Mouse (Mus musculus) stomach, embryonic 15.5 days (tissue): ENCODE results near the gene Scn1b. TPM values are rescaled to one million over a fixed set of nuclear protein-coding genes. Genes with fewer than 3 reads are reported as not detected.
A peak's percentile ranks its signal among the peaks of the same experiment; 100 is the strongest.

Source experiments
- ATAC-seq: fragments of 200-750 bp; cut with Nextera tagmentation; 2 replicates; pipeline ENCODE4 v1.8.0; 2017; ENCODE audit warnings: low read depth, moderate number of reproducible peaks, moderate TSS enrichment; ENCODE audit not compliant: insufficient read depth, low FRiP score
- H3K27ac ChIP-seq: fragments of 300-500 bp; sonication (generic); 2 replicates; pipeline ENCODE4 v1.5.1; 2015; ENCODE audit warnings: mild to moderate bottlenecking, inconsistent platforms
- H3K27me3 ChIP-seq: fragments of 300-500 bp; sonication (generic); replicated peaks from 2 replicates; pipeline ENCODE4 v1.6.1; 2015; ENCODE audit warnings: inconsistent platforms
- H3K36me3 ChIP-seq: fragments of 300-500 bp; sonication (generic); 2 replicates; pipeline ENCODE4 v1.6.1; 2015; ENCODE audit warnings: inconsistent platforms
- H3K4me1 ChIP-seq: fragments of 300-500 bp; sonication (generic); 2 replicates; pipeline ENCODE4 v1.6.1; 2015; ENCODE audit warnings: inconsistent platforms
- H3K4me2 ChIP-seq: fragments of 300-500 bp; sonication (generic); 2 replicates; pipeline ENCODE4 v1.6.1; 2015; ENCODE audit warnings: mild to moderate bottlenecking, inconsistent platforms
- H3K4me3 ChIP-seq: fragments of 300-500 bp; sonication (generic); replicated peaks from 2 replicates; pipeline ENCODE4 v1.5.1; 2015; ENCODE audit warnings: inconsistent platforms
- H3K9ac ChIP-seq: fragments of 300-500 bp; sonication (generic); 2 replicates; pipeline ENCODE4 v1.6.1; 2015; ENCODE audit warnings: inconsistent platforms
- H3K9me3 ChIP-seq: fragments of 300-500 bp; sonication (generic); 2 replicates; pipeline ENCODE4 v1.6.1; 2016; ENCODE audit warnings: inconsistent platforms
- WGBS: fragments of 180-500 bp; shearing (Covaris S2); methylation state at CpG from one replicate; pipeline ENCODE4 v1.1.7; 2015; 5-methylcytosine and 5-hydroxymethylcytosine counted together
- polyA plus RNA-seq: library from polyadenylated mRNA; unstranded; fragments of >200 nt; fragmentation: Nextera tagmentation; extraction: Ambion mirVana; gene quantifications from 2 replicates; pipeline ENCODE4 v1.2.1, GENCODE M21; 2015

Gene Scn1b
- polyA plus RNA-seq, 1 experiment from 2014 or later, result 2.9 TPM

DNA sequence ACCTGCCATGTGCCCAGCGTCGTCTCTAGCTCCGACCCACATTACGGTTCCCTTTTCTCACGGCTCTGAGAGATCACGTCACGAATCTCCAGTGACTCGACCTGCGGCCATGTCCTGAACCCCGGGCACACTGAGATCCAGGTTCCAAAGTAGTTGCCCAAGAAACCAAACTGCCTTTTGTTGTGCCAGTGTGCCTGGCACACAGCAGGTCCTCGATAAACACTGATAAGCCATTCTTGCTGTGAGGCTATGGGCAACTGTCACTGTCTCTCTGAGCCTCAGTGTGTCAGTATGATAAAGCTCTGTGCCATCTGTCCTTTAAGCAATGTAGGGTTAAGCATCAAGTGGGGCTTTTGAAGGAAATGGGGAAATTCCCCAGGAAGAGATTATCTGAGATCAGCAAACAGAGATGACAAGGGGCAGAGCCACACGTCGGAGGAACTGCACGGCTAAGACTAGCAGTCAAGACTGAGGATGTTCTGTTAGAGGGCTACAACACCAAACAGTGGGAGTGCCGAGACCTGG is 15.9 kb downstream of the Scn1b start:
- H3K4me3 ChIP-seq, result no peak overlapping the region
- 74% methylated on average over 15 of the region's 15 CpGs for WGBS
- no peak overlapping the region for H3K27ac ChIP-seq
- H3K36me3 ChIP-seq, result no peaks in the 10 kb centered on the region
- no peaks in the 10 kb centered on the region for H3K27me3 ChIP-seq
- H3K9ac ChIP-seq, result no peak overlapping the region
- H3K4me1 ChIP-seq, result peaks cover 16% of the 10 kb centered on the region
- no peak overlapping the region for H3K4me2 ChIP-seq
- no peaks in the 10 kb centered on the region for H3K9me3 ChIP-seq
- ATAC-seq, result no peak

- 80% methylated on average over 5 of the region's 5 CpGs for WGBS
- no peak overlapping the region for H3K4me3 ChIP-seq
- H3K27ac ChIP-seq, result no peak overlapping the region
- no peaks in the 10 kb centered on the region for H3K9me3 ChIP-seq
- H3K4me2 ChIP-seq, result no peak overlapping the region
- ATAC-seq, result no peak
- H3K9ac ChIP-seq, result no peak overlapping the region
- H3K27me3 ChIP-seq, result no peaks in the 10 kb centered on the region
- H3K4me1 ChIP-seq, result peaks cover 6% of the 10 kb centered on the region; the same call in 1 of the 2 replicates
- H3K36me3 ChIP-seq, result no peaks in the 10 kb centered on the region
These were observed 17.0 kb downstream of the Scn1b start for GRCm38 (mm10) chr7:31109796-31110195.

- Histone ChIP-seq H3K27me3 (no peaks in the 10 kb centered on the region), H3K4me1 (peaks cover 4% of the 10 kb centered on the region; the same call in 1 of the 2 replicates), H3K4me3 (no peak overlapping the region), H3K9ac (no peak overlapping the region), H3K36me3 (no peaks in the 10 kb centered on the region), H3K27ac (no peak overlapping the region), H3K9me3 (no peaks in the 10 kb centered on the region), H3K4me2 (no peak overlapping the region)
- no peak for ATAC-seq
- 39% methylated on average over 7 of the region's 7 CpGs for WGBS
These were observed 17.7 kb downstream of the Scn1b start for GRCm38 (mm10) chr7:31109091-31109490.

- no peaks in the 10 kb centered on the region for H3K27me3 ChIP-seq
- no peaks in the 10 kb centered on the region for H3K36me3 ChIP-seq
- no peaks in the 10 kb centered on the region for H3K9me3 ChIP-seq
- H3K27ac ChIP-seq, result no peak overlapping the region
- no peak overlapping the region for H3K4me3 ChIP-seq
- no peak overlapping the region for H3K9ac ChIP-seq
- ATAC-seq, result no peak
- H3K4me1 ChIP-seq, result peaks cover 4% of the 10 kb centered on the region; the same call in 1 of the 2 replicates
- H3K4me2 ChIP-seq, result no peak overlapping the region
- WGBS, result 81% methylated on average over 11 of the region's 11 CpGs
These were observed 19.0 kb downstream of the Scn1b start for GRCm38 (mm10) chr7:31107781-31108180.

- no peaks in the 10 kb centered on the region for H3K9me3 ChIP-seq
- H3K4me2 ChIP-seq, result no peak overlapping the region
- H3K27me3 ChIP-seq, result no peaks in the 10 kb centered on the region
- no peak for ATAC-seq
- H3K9ac ChIP-seq, result no peak overlapping the region
- 48% methylated on average over 3 of the region's 3 CpGs for WGBS
- H3K4me3 ChIP-seq, result no peak overlapping the region
- no peak overlapping the region for H3K27ac ChIP-seq
- no peaks in the 10 kb centered on the region for H3K4me1 ChIP-seq
- H3K36me3 ChIP-seq, result no peaks in the 10 kb centered on the region
These were observed 20.6 kb downstream of the Scn1b start for GRCm38 (mm10) chr7:31106166-31106565.

- H3K4me2 ChIP-seq, result no peak overlapping the region
- no peak for ATAC-seq
These were observed 21.6 kb downstream of the Scn1b start for GRCm38 (mm10) chr7:31105061-31105768.

DNA sequence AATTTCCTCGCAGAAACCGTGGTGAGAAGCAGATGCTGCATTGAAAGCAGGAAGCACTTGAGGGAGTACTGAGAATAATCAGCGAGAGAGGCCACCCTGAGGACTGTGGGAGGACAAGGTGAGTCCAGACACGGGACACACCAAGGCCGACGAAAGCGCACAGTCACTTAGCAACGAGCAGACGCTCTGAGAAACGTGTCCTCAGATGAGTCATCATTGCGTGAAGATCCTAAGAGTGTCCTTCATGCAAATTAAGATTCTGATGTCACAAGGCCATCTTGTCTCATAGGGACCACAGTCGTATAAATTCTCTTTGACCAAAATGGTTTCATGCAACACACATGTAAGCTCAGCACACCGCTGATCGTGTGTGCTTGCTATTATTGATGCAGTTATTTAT is 26.0 kb downstream of the Scn1b start:
- 80% methylated on average over 14 of the region's 14 CpGs for WGBS
- no peak overlapping the region for H3K4me2 ChIP-seq
- no peaks in the 10 kb centered on the region for H3K9me3 ChIP-seq
- H3K4me1 ChIP-seq, result no peaks in the 10 kb centered on the region
- no peak overlapping the region for H3K4me3 ChIP-seq
- no peak overlapping the region for H3K27ac ChIP-seq
- no peak for ATAC-seq
- H3K9ac ChIP-seq, result no peak overlapping the region
- no peaks in the 10 kb centered on the region for H3K27me3 ChIP-seq
- no peaks in the 10 kb centered on the region for H3K36me3 ChIP-seq

More at GRCm38 (mm10) chr7:31105061-31105768, 21.6 kb downstream of the Scn1b start:
- Histone ChIP-seq H3K27me3 (no peaks in the 10 kb centered on the region), H3K27ac (no peak overlapping the region), H3K9ac (no peak overlapping the region), H3K4me3 (no peak overlapping the region), H3K36me3 (no peaks in the 10 kb centered on the region), H3K4me1 (no peaks in the 10 kb centered on the region), H3K9me3 (no peaks in the 10 kb centered on the region)
- 52% methylated on average over 15 of the region's 15 CpGs for WGBS

GRCm38 (mm10) chr7:31099612-31099982 is 27.2 kb downstream of the Scn1b start:
- 86% methylated on average over 6 of the region's 6 CpGs for WGBS
- Histone ChIP-seq H3K9me3 (no peaks in the 10 kb centered on the region), H3K27me3 (no peaks in the 10 kb centered on the region), H3K4me3 (no peak overlapping the region), H3K9ac (no peak overlapping the region), H3K4me2 (no peak overlapping the region), H3K4me1 (0 out of 2 replicates have a peak, but pooled peaks cover 4% of the 10 kb centered on the region), H3K36me3 (no peaks in the 10 kb centered on the region), H3K27ac (no peak overlapping the region)
- ATAC-seq, result no peak

GRCm38 (mm10) chr7:31098697-31099611 is 27.8 kb downstream of the Scn1b start:
- H3K4me2 ChIP-seq, result no peak overlapping the region
- no peak overlapping the region for H3K27ac ChIP-seq
- no peaks in the 10 kb centered on the region for H3K27me3 ChIP-seq
- no peaks in the 10 kb centered on the region for H3K36me3 ChIP-seq
- no peak overlapping the region for H3K4me3 ChIP-seq
- WGBS, result 77% methylated on average over 22 of the region's 22 CpGs
- H3K4me1 ChIP-seq, result 0 out of 2 replicates have a peak, but pooled peaks cover 4% of the 10 kb centered on the region
- no peaks in the 10 kb centered on the region for H3K9me3 ChIP-seq
- H3K9ac ChIP-seq, result no peak overlapping the region
- ATAC-seq, result no peak

DNA sequence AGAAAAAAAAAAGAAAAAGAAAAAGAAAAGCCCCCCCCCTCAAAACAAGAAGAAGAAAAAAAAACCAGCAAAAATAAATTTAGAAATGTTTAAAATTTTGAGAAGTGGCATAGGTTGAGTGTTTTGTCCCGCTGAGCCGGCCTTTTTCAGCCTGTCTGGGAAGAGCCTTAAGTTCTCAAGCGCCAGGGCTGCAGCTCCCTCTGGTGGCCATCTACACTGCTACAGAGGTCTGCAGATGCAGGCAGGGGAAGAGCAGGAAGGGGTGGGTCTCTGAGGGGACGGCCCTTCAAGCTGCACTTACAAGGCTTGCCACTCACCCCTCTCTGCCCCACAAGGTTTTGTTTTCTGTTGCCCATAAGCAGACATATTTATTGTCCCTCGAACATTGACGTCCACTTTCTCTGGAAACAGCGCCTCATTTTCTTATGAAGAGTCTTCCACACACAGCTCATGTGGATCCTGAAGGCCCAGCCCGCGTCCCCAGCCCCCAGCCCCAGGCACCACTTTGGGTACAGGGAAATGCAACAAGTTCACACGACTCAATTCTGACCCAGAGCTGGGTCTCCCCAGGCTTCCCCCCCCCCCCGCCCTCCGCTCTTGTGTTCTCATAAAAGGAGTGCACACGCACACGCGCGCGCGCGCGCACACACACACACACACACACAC is 29.1 kb downstream of the Scn1b start:
- 37% methylated on average over 18 of the region's 20 CpGs for WGBS
- Histone ChIP-seq H3K9me3 (no peaks in the 10 kb centered on the region), H3K27me3 (no peaks in the 10 kb centered on the region), H3K4me3 (peak overlapping the region; percentile 15), H3K4me1 (0 out of 2 replicates have a peak, but pooled peaks cover 4% of the 10 kb centered on the region), H3K36me3 (no peaks in the 10 kb centered on the region), H3K27ac (no peak overlapping the region), H3K9ac (no peak overlapping the region), H3K4me2 (peak overlapping the region; percentile 42)
- ATAC-seq, result peak; percentile 89

GRCm38 (mm10) chr7:31096892-31097564 is 29.8 kb downstream of the Scn1b start:
- ATAC-seq, result no peak
- 72% methylated on average over 9 of the region's 9 CpGs for WGBS
- no peaks in the 10 kb centered on the region for H3K36me3 ChIP-seq
- no peaks in the 10 kb centered on the region for H3K27me3 ChIP-seq
- H3K9me3 ChIP-seq, result no peaks in the 10 kb centered on the region
- 0 out of 2 replicates have a peak, but pooled peaks cover 4% of the 10 kb centered on the region for H3K4me1 ChIP-seq
- no peak overlapping the region for H3K4me3 ChIP-seq
- H3K27ac ChIP-seq, result no peak overlapping the region
- no peak overlapping the region for H3K9ac ChIP-seq
- H3K4me2 ChIP-seq, result no peak overlapping the region
